Mouse (Mus musculus) embryonic facial prominence, embryonic 11.5 days (tissue): ENCODE results near the gene U2af2. TPM values are rescaled to one million over a fixed set of nuclear protein-coding genes. Genes with fewer than 3 reads are reported as not detected.
A peak's percentile ranks its signal among the peaks of the same experiment; 100 is the strongest.

ENCODE experiments used
- ATAC-seq: fragments of 200-750 bp; cut with Nextera tagmentation; replicated peaks from 2 replicates; pipeline ENCODE4 v1.8.0; 2017; ENCODE audit warnings: low read depth; ENCODE audit not compliant: insufficient number of reproducible peaks, low FRiP score, low TSS enrichment
- DNase-seq: peaks from one replicate; pipeline ENCODE4 v3.0.0-alpha.2; 2015; ENCODE audit warnings: low spot score
- H3K27ac ChIP-seq: fragments of 300-500 bp; sonication (generic); replicated peaks from 2 replicates; pipeline ENCODE4 v1.5.1; 2014; ENCODE audit warnings: mild to moderate bottlenecking, low read depth, low read length, control low read depth
- H3K27me3 ChIP-seq: fragments of 300-500 bp; sonication (generic); 2 replicates; pipeline ENCODE4 v1.6.1; 2014; ENCODE audit warnings: mild to moderate bottlenecking, low read length, moderate library complexity, mixed read lengths; ENCODE audit not compliant: control insufficient read depth, insufficient read depth
- H3K36me3 ChIP-seq: fragments of 300-500 bp; sonication (generic); replicated peaks from 2 replicates; pipeline ENCODE4 v1.6.1; 2014; ENCODE audit warnings: low read depth, mild to moderate bottlenecking, low read length, moderate library complexity, mixed read lengths; ENCODE audit not compliant: control insufficient read depth, insufficient read depth
- H3K4me1 ChIP-seq: fragments of 300-500 bp; sonication (generic); 2 replicates; pipeline ENCODE4 v1.6.1; 2014; ENCODE audit warnings: low read length, mixed read lengths; ENCODE audit not compliant: control insufficient read depth, insufficient read depth
- H3K4me2 ChIP-seq: fragments of 300-500 bp; sonication (generic); 2 replicates; pipeline ENCODE4 v1.6.1; 2014; ENCODE audit warnings: low read depth, mild to moderate bottlenecking, control low read depth, low read length, moderate library complexity
- H3K4me3 ChIP-seq: fragments of 300-500 bp; sonication (generic); 2 replicates; pipeline ENCODE4 v1.5.1; 2014; ENCODE audit warnings: low read depth, low read length, control low read depth
- H3K9ac ChIP-seq: fragments of 300-500 bp; sonication (generic); replicated peaks from 2 replicates; pipeline ENCODE4 v1.6.1; 2014; ENCODE audit warnings: mild to moderate bottlenecking, control low read depth, low read length
- H3K9me3 ChIP-seq: fragments of 300-500 bp; sonication (generic); replicated peaks from 2 replicates; pipeline ENCODE4 v1.6.1; 2016; ENCODE audit warnings: mild to moderate bottlenecking, low read length, inconsistent platforms, mixed read lengths; ENCODE audit not compliant: control insufficient read depth
- WGBS: fragments of 180-500 bp; shearing (Covaris S2); extraction: QIAGEN DNeasy Blood & Tissue Kit; methylation state at CpG from one replicate; pipeline ENCODE4 v1.1.7; 2014; 5-methylcytosine and 5-hydroxymethylcytosine counted together
- polyA plus RNA-seq: library from polyadenylated mRNA; unstranded; fragments of >200 nt; fragmentation: Nextera tagmentation; extraction: Ambion mirVana; gene quantifications from 2 replicates; pipeline ENCODE4 v1.2.1, GENCODE M21; 2014

U2af2 gene
- polyA plus RNA-seq, 1 experiment from 2014 or later, result 156 TPM

- Histone ChIP-seq H3K4me3 (peak overlapping the region; percentile 98), H3K4me1 (no peaks in the 10 kb centered on the region), H3K9ac (peak overlapping the region; percentile 96), H3K36me3 (peaks cover 4% of the 10 kb centered on the region), H3K4me2 (peak overlapping the region; percentile 69), H3K27ac (peak overlapping the region; percentile 89; the same call in 1 of the 2 replicates), H3K27me3 (no peaks in the 10 kb centered on the region), H3K9me3 (no peaks in the 10 kb centered on the region)
- DNase-seq, result no peak
- WGBS, result 23% methylated on average over 6 of the region's 6 CpGs
- no peak for ATAC-seq
Measured at GRCm38 (mm10) chr7:5080815-5081214, 18.9 kb downstream of the U2af2 start.

GRCm38 (mm10) chr7:5081241-5081640 is 19.3 kb downstream of the U2af2 start:
- Histone ChIP-seq H3K4me3 (peak overlapping the region; percentile 98), H3K9ac (peak overlapping the region; percentile 4; the same call in 1 of the 2 replicates)

GRCm38 (mm10) chr7:5081939-5082338 is 20.0 kb downstream of the U2af2 start:
- no peak overlapping the region for H3K9ac ChIP-seq
- H3K4me3 ChIP-seq, result no peak overlapping the region
- H3K4me1 ChIP-seq, result no peaks in the 10 kb centered on the region
- WGBS, result 95% methylated on average over 2 of the region's 2 CpGs
- no peak for ATAC-seq
- DNase-seq, result no peak
- H3K36me3 ChIP-seq, result no peaks in the 10 kb centered on the region; the same call in none of the 2 replicates
- no peak overlapping the region for H3K27ac ChIP-seq
- H3K9me3 ChIP-seq, result no peaks in the 10 kb centered on the region
- H3K27me3 ChIP-seq, result no peaks in the 10 kb centered on the region
- H3K4me2 ChIP-seq, result no peak overlapping the region

More at GRCm38 (mm10) chr7:5081241-5081640, 19.3 kb downstream of the U2af2 start:
- Histone ChIP-seq H3K4me1 (no peaks in the 10 kb centered on the region), H3K9me3 (no peaks in the 10 kb centered on the region), H3K36me3 (peaks cover under 1% of the 10 kb centered on the region), H3K27ac (no peak overlapping the region), H3K4me2 (peak overlapping the region; percentile 69), H3K27me3 (no peaks in the 10 kb centered on the region)
- ATAC-seq (no peak), DNase-seq (no peak)
- WGBS, result 80% methylated on average over 6 of the region's 6 CpGs

GRCm38 (mm10) chr7:5083325-5084105 is 21.6 kb downstream of the U2af2 start:
- H3K27ac ChIP-seq, result no peak overlapping the region
- H3K36me3 ChIP-seq, result no peaks in the 10 kb centered on the region; the same call in none of the 2 replicates
- H3K4me2 ChIP-seq, result no peak overlapping the region
- no peak overlapping the region for H3K9ac ChIP-seq
- H3K4me3 ChIP-seq, result no peak overlapping the region
- no peaks in the 10 kb centered on the region for H3K9me3 ChIP-seq
- ATAC-seq (no peak), DNase-seq (no peak)
- no peaks in the 10 kb centered on the region for H3K27me3 ChIP-seq
- 92% methylated on average over 18 of the region's 18 CpGs for WGBS
- H3K4me1 ChIP-seq, result no peaks in the 10 kb centered on the region

- no peak overlapping the region for H3K4me2 ChIP-seq
- no peak overlapping the region for H3K27ac ChIP-seq
- H3K4me3 ChIP-seq, result no peak overlapping the region
- no peaks in the 10 kb centered on the region for H3K4me1 ChIP-seq
- 100% methylated on average over 1 of the region's 1 CpGs for WGBS
- no peaks in the 10 kb centered on the region; the same call in none of the 2 replicates for H3K36me3 ChIP-seq
- H3K9me3 ChIP-seq, result no peaks in the 10 kb centered on the region
- no peak for ATAC-seq
- no peaks in the 10 kb centered on the region for H3K27me3 ChIP-seq
- no peak for DNase-seq
- H3K9ac ChIP-seq, result no peak overlapping the region
Measured at GRCm38 (mm10) chr7:5085512-5085911, 23.6 kb downstream of the U2af2 start.

GRCm38 (mm10) chr7:5086921-5087440 is 25.0 kb downstream of the U2af2 start:
- Histone ChIP-seq H3K27me3 (no peaks in the 10 kb centered on the region), H3K4me3 (no peak overlapping the region), H3K9me3 (no peaks in the 10 kb centered on the region), H3K4me1 (no peaks in the 10 kb centered on the region), H3K27ac (no peak overlapping the region), H3K36me3 (no peaks in the 10 kb centered on the region; the same call in none of the 2 replicates), H3K9ac (no peak overlapping the region), H3K4me2 (no peak overlapping the region)
- no peak for ATAC-seq
- 85% methylated on average over 5 of the region's 5 CpGs for WGBS
- DNase-seq, result no peak

GRCm38 (mm10) chr7:5087886-5088285 is 25.9 kb downstream of the U2af2 start:
- no peak for DNase-seq
- Histone ChIP-seq H3K27ac (no peak overlapping the region), H3K4me3 (no peak overlapping the region), H3K27me3 (no peaks in the 10 kb centered on the region), H3K4me2 (no peak overlapping the region), H3K4me1 (no peaks in the 10 kb centered on the region), H3K9ac (no peak overlapping the region), H3K9me3 (no peaks in the 10 kb centered on the region), H3K36me3 (no peaks in the 10 kb centered on the region; the same call in none of the 2 replicates)
- WGBS, result 90% methylated on average over 4 of the region's 4 CpGs
- ATAC-seq, result no peak

GRCm38 (mm10) chr7:5089853-5090252 is 27.9 kb downstream of the U2af2 start:
- no peak overlapping the region for H3K4me2 ChIP-seq
- no peak overlapping the region for H3K27ac ChIP-seq
- no peak overlapping the region for H3K4me3 ChIP-seq
- 94% methylated on average over 15 of the region's 15 CpGs for WGBS
- H3K27me3 ChIP-seq, result no peaks in the 10 kb centered on the region
- DNase-seq (no peak), ATAC-seq (no peak)
- peaks cover 7% of the 10 kb centered on the region for H3K36me3 ChIP-seq
- H3K9me3 ChIP-seq, result no peaks in the 10 kb centered on the region
- H3K9ac ChIP-seq, result no peak overlapping the region
- H3K4me1 ChIP-seq, result no peaks in the 10 kb centered on the region
